Mouse (Mus musculus) lung, postnatal 10 days (tissue): ENCODE data around the gene Zkscan7.
"Not testable (repeated sequence)": the region's sequence is repeated elsewhere in the genome, so short reads cannot be mapped to it uniquely, and the experiment has no call there.

ENCODE experiments used
- DNase-seq: peaks from one replicate; pipeline ENCODE4 v3.0.0; 2021

Gene Zkscan7

GRCm38 (mm10) chr9:122885385-122885784 lies at the start of gene Zkscan7:
Zkscan7 (plus strand) TSS chr9:122885685.
- no peak for DNase-seq

GRCm38 (mm10) chr9:122836126-122836525 lies 49.4 kb upstream of the Zkscan7 start:
- no peak for DNase-seq

GRCm38 (mm10) chr9:122836790-122837189 lies 48.7 kb upstream of the Zkscan7 start:
- peak; percentile 52 for DNase-seq

- no peak for DNase-seq
Observed at GRCm38 (mm10) chr9:122837216-122837615, 48.3 kb upstream of the Zkscan7 start.

GRCm38 (mm10) chr9:122837680-122838079 lies 47.8 kb upstream of the Zkscan7 start:
- peak; percentile 78 for DNase-seq

- no peak for DNase-seq
Observed at GRCm38 (mm10) chr9:122843760-122844159, 41.7 kb upstream of the Zkscan7 start, which contains the start of gene Gm35549. Gm35549 (minus strand) TSS chr9:122844035.

- DNase-seq = no peak
Observed at GRCm38 (mm10) chr9:122845621-122846020, 39.9 kb upstream of the Zkscan7 start.

GRCm38 (mm10) chr9:122846156-122846555 lies 39.3 kb upstream of the Zkscan7 start:
- DNase-seq = peak; percentile 23

GRCm38 (mm10) chr9:122847811-122848311 lies 37.6 kb upstream of the Zkscan7 start:
- not testable (repeated sequence) for DNase-seq

- no peak for DNase-seq
Observed at GRCm38 (mm10) chr9:122854526-122854925, 31.0 kb upstream of the Zkscan7 start.

- not testable (repeated sequence) for DNase-seq
Observed at GRCm38 (mm10) chr9:122855141-122855540, 30.3 kb upstream of the Zkscan7 start.

GRCm38 (mm10) chr9:122855617-122856016 lies 29.9 kb upstream of the Zkscan7 start:
- DNase-seq = no peak

GRCm38 (mm10) chr9:122856716-122857115 lies 28.8 kb upstream of the Zkscan7 start:
- DNase-seq = no peak

GRCm38 (mm10) chr9:122860752-122861151 lies 24.7 kb upstream of the Zkscan7 start:
- DNase-seq = no peak

- DNase-seq = no peak
Observed at GRCm38 (mm10) chr9:122863731-122864130, 21.8 kb upstream of the Zkscan7 start.

- no peak for DNase-seq
Observed at GRCm38 (mm10) chr9:122864848-122865247, 20.6 kb upstream of the Zkscan7 start.

- peak; percentile 86 for DNase-seq
Observed at GRCm38 (mm10) chr9:122865697-122866166, 19.8 kb upstream of the Zkscan7 start, which contains the start of gene Zfp445. Zfp445 (minus strand) TSS chr9:122866006.

GRCm38 (mm10) chr9:122866192-122866591 lies 19.3 kb upstream of the Zkscan7 start:
- no peak for DNase-seq

- no peak for DNase-seq
Observed at GRCm38 (mm10) chr9:122872595-122872994, 12.9 kb upstream of the Zkscan7 start.

- no peak for DNase-seq
Observed at GRCm38 (mm10) chr9:122874653-122875052, 10.8 kb upstream of the Zkscan7 start.

GRCm38 (mm10) chr9:122875145-122875544 lies 10.3 kb upstream of the Zkscan7 start:
- DNase-seq = no peak

- DNase-seq = peak; percentile 75
Observed at GRCm38 (mm10) chr9:122886372-122887179, 1.1 kb downstream of the Zkscan7 start.

GRCm38 (mm10) chr9:122901047-122901446 lies 15.6 kb downstream of the Zkscan7 start:
- no peak for DNase-seq
